Mouse (Mus musculus): ENCODE data around the gene Cntrob. TPM values are rescaled to one million over a fixed set of nuclear protein-coding genes. Genes with fewer than 3 reads are reported as not detected.
"Not testable (repeated sequence)": the region's sequence is repeated elsewhere in the genome, so short reads cannot be mapped to it uniquely, and the experiment has no call there.

Cntrob gene
- polyA plus RNA-seq, 1 experiment from 2014 or later, result 16.2 TPM

GRCm38 (mm10) chr11:69322010-69322409, 1.6 kb downstream of the Cntrob start:
- Histone ChIP-seq H3K27ac (ENCODE audit: low read length) (no peak overlapping the region), H3K36me3 (ENCODE audit: control insufficient read depth, insufficient read depth) (peaks cover 19% of the 10 kb centered on the region; the same call in 1 of the 2 replicates), H3K4me1 (ENCODE audit: control insufficient read depth, insufficient read depth, low read length) (peaks cover 28% of the 10 kb centered on the region), H3K9ac (ENCODE audit: low read length) (peak overlapping the region; percentile 89), H3K9me3 (replicated peaks; ENCODE audit: control insufficient read depth, low read length) (no peaks in the 10 kb centered on the region), H3K4me3 (ENCODE audit: low read length) (peak overlapping the region; percentile 68; the same call in 1 of the 2 replicates), H3K4me2 (ENCODE audit: low read depth, low read length) (peak overlapping the region; percentile 88), H3K27me3 (ENCODE audit: control insufficient read depth, insufficient read depth, low read length) (peaks cover 3% of the 10 kb centered on the region; the same call in 1 of the 2 replicates)
- WGBS, result 71% methylated on average over 6 of the region's 6 CpGs
- ATAC-seq (replicated peaks; ENCODE audit: extremely low read depth, insufficient read depth, low FRiP score), result no peak

DNA sequence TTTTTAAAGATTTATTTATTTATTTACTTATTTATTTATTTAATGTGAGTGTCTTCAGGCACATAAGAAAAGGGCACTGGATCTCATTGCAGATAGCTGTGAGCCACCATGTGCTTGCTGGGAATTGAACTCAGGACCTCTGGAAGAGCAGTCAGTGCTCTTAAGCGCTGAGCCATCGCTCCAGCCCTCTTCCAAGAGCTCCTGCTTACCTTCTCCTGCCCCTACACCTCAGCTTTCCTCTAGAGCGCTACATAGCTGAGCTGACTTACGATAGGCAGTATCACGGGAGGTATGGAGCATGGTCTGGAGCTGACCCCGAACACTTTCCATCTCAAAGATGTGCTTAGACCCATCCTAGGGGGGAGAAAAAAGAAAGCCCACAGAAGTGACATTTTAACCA, 2.0 kb downstream of the Cntrob start:
- no peak for ATAC-seq (replicated peaks; ENCODE audit: extremely low read depth, insufficient read depth, low FRiP score)
- H3K9ac ChIP-seq (ENCODE audit: low read length), result no peak overlapping the region; the same call in 1 of the 2 replicates
- no peaks in the 10 kb centered on the region for H3K9me3 ChIP-seq (replicated peaks; ENCODE audit: control insufficient read depth, low read length)
- peaks cover 23% of the 10 kb centered on the region for H3K4me1 ChIP-seq (ENCODE audit: control insufficient read depth, insufficient read depth, low read length)
- H3K4me3 ChIP-seq (ENCODE audit: low read length), result no peak overlapping the region
- peaks cover 23% of the 10 kb centered on the region; the same call in 1 of the 2 replicates for H3K36me3 ChIP-seq (ENCODE audit: control insufficient read depth, insufficient read depth)
- 0 out of 2 replicates have a peak, but pooled peaks cover under 1% of the 10 kb centered on the region for H3K27me3 ChIP-seq (ENCODE audit: control insufficient read depth, insufficient read depth, low read length)
- H3K4me2 ChIP-seq (ENCODE audit: low read depth, low read length), result peak overlapping the region; percentile 88; the same call in 1 of the 2 replicates
- H3K27ac ChIP-seq (ENCODE audit: low read length), result no peak overlapping the region
- 92% methylated on average over 6 of the region's 6 CpGs for WGBS

DNA sequence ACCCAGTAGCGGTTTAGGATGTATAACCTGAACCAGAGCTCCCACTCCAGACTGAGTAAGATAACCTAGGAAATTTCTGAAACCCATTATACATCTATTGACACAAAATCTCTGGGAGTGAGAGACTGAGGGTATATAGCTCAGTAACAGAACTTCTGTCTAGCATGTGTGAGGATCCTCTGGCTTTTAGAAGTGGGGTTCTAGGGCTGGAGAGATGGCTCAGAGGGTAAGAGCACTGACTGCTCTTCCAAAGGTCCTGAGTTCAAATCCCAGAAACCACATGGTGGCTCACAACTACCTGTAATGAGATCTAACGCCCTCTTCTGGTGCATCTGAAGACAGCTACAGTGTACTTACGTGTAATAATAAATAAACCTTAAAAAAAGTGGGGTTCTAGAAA, 5.6 kb downstream of the Cntrob start:
- H3K4me1 ChIP-seq (ENCODE audit: control insufficient read depth, insufficient read depth, low read length), result peaks cover 11% of the 10 kb centered on the region
- H3K4me2 ChIP-seq (ENCODE audit: low read depth, low read length); H3K9me3 ChIP-seq (replicated peaks; ENCODE audit: control insufficient read depth, low read length); H3K4me3 ChIP-seq (ENCODE audit: low read length); H3K27me3 ChIP-seq (ENCODE audit: control insufficient read depth, insufficient read depth, low read length); H3K27ac ChIP-seq (ENCODE audit: low read length); H3K9ac ChIP-seq (ENCODE audit: low read length); ATAC-seq (replicated peaks; ENCODE audit: extremely low read depth, insufficient read depth, low FRiP score): not testable (repeated sequence)
- peaks cover 37% of the 10 kb centered on the region for H3K36me3 ChIP-seq (ENCODE audit: control insufficient read depth, insufficient read depth)
- WGBS, result 85% methylated on average over 3 of the region's 3 CpGs

- Histone ChIP-seq H3K4me1 (ENCODE audit: control insufficient read depth, insufficient read depth, low read length) (no peaks in the 10 kb centered on the region), H3K4me2 (ENCODE audit: low read depth, low read length) (no peak overlapping the region), H3K36me3 (ENCODE audit: control insufficient read depth, insufficient read depth) (peaks cover 38% of the 10 kb centered on the region), H3K27me3 (ENCODE audit: control insufficient read depth, insufficient read depth, low read length) (no peaks in the 10 kb centered on the region), H3K9ac (ENCODE audit: low read length) (no peak overlapping the region), H3K4me3 (ENCODE audit: low read length) (no peak overlapping the region), H3K9me3 (replicated peaks; ENCODE audit: control insufficient read depth, low read length) (no peaks in the 10 kb centered on the region), H3K27ac (ENCODE audit: low read length) (no peak overlapping the region)
- ATAC-seq (replicated peaks; ENCODE audit: extremely low read depth, insufficient read depth, low FRiP score), result no peak
- WGBS, result 98% methylated on average over 6 of the region's 6 CpGs
These were observed 7.2 kb downstream of the Cntrob start for GRCm38 (mm10) chr11:69316361-69316760.

GRCm38 (mm10) chr11:69311266-69311665, 12.3 kb downstream of the Cntrob start:
- Histone ChIP-seq H3K9ac (ENCODE audit: low read length) (0 out of 2 replicates have a peak overlapping the region, but pooled peaks have one; percentile 5), H3K9me3 (replicated peaks; ENCODE audit: control insufficient read depth, low read length) (no peaks in the 10 kb centered on the region), H3K4me3 (ENCODE audit: low read length) (no peak overlapping the region), H3K27me3 (ENCODE audit: control insufficient read depth, insufficient read depth, low read length) (no peaks in the 10 kb centered on the region), H3K36me3 (ENCODE audit: control insufficient read depth, insufficient read depth) (peaks cover 50% of the 10 kb centered on the region), H3K4me2 (ENCODE audit: low read depth, low read length) (no peak overlapping the region), H3K4me1 (ENCODE audit: control insufficient read depth, insufficient read depth, low read length) (no peaks in the 10 kb centered on the region), H3K27ac (ENCODE audit: low read length) (no peak overlapping the region)
- ATAC-seq (replicated peaks; ENCODE audit: extremely low read depth, insufficient read depth, low FRiP score), result no peak
- WGBS, result 57% methylated on average over 7 of the region's 7 CpGs

- peaks cover 47% of the 10 kb centered on the region for H3K36me3 ChIP-seq (ENCODE audit: control insufficient read depth, insufficient read depth)
- no peaks in the 10 kb centered on the region for H3K27me3 ChIP-seq (ENCODE audit: control insufficient read depth, insufficient read depth, low read length)
- no peak for ATAC-seq (replicated peaks; ENCODE audit: extremely low read depth, insufficient read depth, low FRiP score)
These were observed 17.5 kb downstream of the Cntrob start for GRCm38 (mm10) chr11:69306039-69306438.

GRCm38 (mm10) chr11:69305291-69305690, 18.3 kb downstream of the Cntrob start:
- Histone ChIP-seq H3K4me3 (ENCODE audit: low read length) (no peak overlapping the region), H3K27me3 (ENCODE audit: control insufficient read depth, insufficient read depth, low read length) (no peaks in the 10 kb centered on the region), H3K4me1 (ENCODE audit: control insufficient read depth, insufficient read depth, low read length) (no peaks in the 10 kb centered on the region), H3K27ac (ENCODE audit: low read length) (no peak overlapping the region), H3K9ac (ENCODE audit: low read length) (no peak overlapping the region), H3K36me3 (ENCODE audit: control insufficient read depth, insufficient read depth) (peaks cover 41% of the 10 kb centered on the region), H3K4me2 (ENCODE audit: low read depth, low read length) (no peak overlapping the region), H3K9me3 (replicated peaks; ENCODE audit: control insufficient read depth, low read length) (no peaks in the 10 kb centered on the region)
- WGBS, result 93% methylated on average over 9 of the region's 9 CpGs
- ATAC-seq (replicated peaks; ENCODE audit: extremely low read depth, insufficient read depth, low FRiP score), result no peak

More at GRCm38 (mm10) chr11:69306039-69306438, 17.5 kb downstream of the Cntrob start:
- H3K4me1 ChIP-seq (ENCODE audit: control insufficient read depth, insufficient read depth, low read length), result no peaks in the 10 kb centered on the region
- no peaks in the 10 kb centered on the region for H3K9me3 ChIP-seq (replicated peaks; ENCODE audit: control insufficient read depth, low read length)
- WGBS, result 92% methylated on average over 2 of the region's 2 CpGs
- no peak overlapping the region for H3K4me3 ChIP-seq (ENCODE audit: low read length)
- H3K9ac ChIP-seq (ENCODE audit: low read length), result no peak overlapping the region
- no peak overlapping the region for H3K27ac ChIP-seq (ENCODE audit: low read length)
- H3K4me2 ChIP-seq (ENCODE audit: low read depth, low read length), result no peak overlapping the region

DNA sequence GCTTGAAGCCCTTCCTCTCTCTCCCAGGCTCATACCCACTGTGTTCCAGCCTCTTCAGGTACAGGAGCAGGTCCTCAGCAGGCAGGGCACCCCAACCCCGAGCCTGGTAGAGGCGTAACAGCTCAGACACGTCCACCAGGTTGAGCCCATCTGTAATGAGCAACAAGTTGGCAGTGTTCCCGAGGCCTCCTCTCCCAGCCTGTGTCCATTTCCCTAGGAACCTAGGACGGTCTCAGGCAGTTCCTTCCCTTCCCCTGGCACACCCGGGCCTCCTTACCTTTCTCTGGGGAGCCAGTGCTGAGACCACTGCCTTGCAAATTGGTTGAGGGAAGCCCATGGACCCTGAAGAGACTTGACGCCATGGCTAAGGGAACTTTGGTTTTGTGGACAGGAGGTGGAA, 20.8 kb downstream of the Cntrob start:
- WGBS, result 80% methylated on average over 7 of the region's 7 CpGs
- Histone ChIP-seq H3K27ac (ENCODE audit: low read length) (no peak overlapping the region), H3K4me2 (ENCODE audit: low read depth, low read length) (no peak overlapping the region), H3K4me3 (ENCODE audit: low read length) (no peak overlapping the region), H3K9me3 (replicated peaks; ENCODE audit: control insufficient read depth, low read length) (no peaks in the 10 kb centered on the region), H3K27me3 (ENCODE audit: control insufficient read depth, insufficient read depth, low read length) (no peaks in the 10 kb centered on the region), H3K36me3 (ENCODE audit: control insufficient read depth, insufficient read depth) (peaks cover 36% of the 10 kb centered on the region), H3K9ac (ENCODE audit: low read length) (no peak overlapping the region), H3K4me1 (ENCODE audit: control insufficient read depth, insufficient read depth, low read length) (no peaks in the 10 kb centered on the region)
- ATAC-seq (replicated peaks; ENCODE audit: extremely low read depth, insufficient read depth, low FRiP score), result no peak

GRCm38 (mm10) chr11:69298231-69298630, 25.3 kb downstream of the Cntrob start:
- Histone ChIP-seq H3K4me3 (ENCODE audit: low read length) (no peak overlapping the region), H3K4me1 (ENCODE audit: control insufficient read depth, insufficient read depth, low read length) (no peaks in the 10 kb centered on the region), H3K4me2 (ENCODE audit: low read depth, low read length) (no peak overlapping the region), H3K27me3 (ENCODE audit: control insufficient read depth, insufficient read depth, low read length) (no peaks in the 10 kb centered on the region), H3K36me3 (ENCODE audit: control insufficient read depth, insufficient read depth) (peaks cover 12% of the 10 kb centered on the region), H3K27ac (ENCODE audit: low read length) (no peak overlapping the region), H3K9ac (ENCODE audit: low read length) (no peak overlapping the region), H3K9me3 (replicated peaks; ENCODE audit: control insufficient read depth, low read length) (no peaks in the 10 kb centered on the region)
- no peak for ATAC-seq (replicated peaks; ENCODE audit: extremely low read depth, insufficient read depth, low FRiP score)
- 71% methylated on average over 7 of the region's 7 CpGs for WGBS

Data from heart, embryonic 16.5 days (tissue).